Mouse (Mus musculus) intestine, postnatal 0 days (tissue): ENCODE results near the gene Irak3. TPM values are rescaled to one million over a fixed set of nuclear protein-coding genes. Genes with fewer than 3 reads are reported as not detected.

Experiments used
- ATAC-seq: fragments of 200-750 bp; cut with Nextera tagmentation; 2 replicates; pipeline ENCODE4 v1.8.0; 2017; ENCODE audit warnings: mild to moderate bottlenecking, moderate TSS enrichment, moderate library complexity
- H3K27ac ChIP-seq: fragments of 300-500 bp; sonication (generic); 2 replicates; pipeline ENCODE4 v1.5.1; 2014; ENCODE audit warnings: mild to moderate bottlenecking, low read depth, low read length, moderate library complexity
- H3K27me3 ChIP-seq: fragments of 300-500 bp; sonication (generic); replicated peaks from 2 replicates; pipeline ENCODE4 v1.6.1; 2014; ENCODE audit warnings: low read length, mixed read lengths; ENCODE audit not compliant: control insufficient read depth, insufficient read depth
- H3K36me3 ChIP-seq: fragments of 300-500 bp; sonication (generic); 2 replicates; pipeline ENCODE4 v1.6.1; 2014; ENCODE audit warnings: mild to moderate bottlenecking, moderate library complexity; ENCODE audit not compliant: control insufficient read depth, insufficient read depth
- H3K4me1 ChIP-seq: fragments of 300-500 bp; sonication (generic); replicated peaks from 2 replicates; pipeline ENCODE4 v1.6.1; 2014; ENCODE audit warnings: antibody characterized with exemption, low read length, mixed read lengths; ENCODE audit not compliant: control insufficient read depth, insufficient read depth
- H3K4me2 ChIP-seq: fragments of 300-500 bp; sonication (generic); replicated peaks from 2 replicates; pipeline ENCODE4 v1.6.1; 2014; ENCODE audit warnings: low read depth, mild to moderate bottlenecking, moderate library complexity
- H3K4me3 ChIP-seq: fragments of 300-500 bp; sonication (generic); 2 replicates; pipeline ENCODE4 v1.5.1; 2014; ENCODE audit warnings: low read depth, low read length
- H3K9ac ChIP-seq: fragments of 300-500 bp; sonication (generic); 2 replicates; pipeline ENCODE4 v1.6.1; 2014; ENCODE audit warnings: mild to moderate bottlenecking, low read depth, low read length
- H3K9me3 ChIP-seq: fragments of 300-500 bp; sonication (generic); 2 replicates; pipeline ENCODE4 v1.6.1; 2016; ENCODE audit warnings: mixed run types; ENCODE audit not compliant: control insufficient read depth
- CTCF ChIP-seq: sonication (generic); IDR thresholded peaks from 2 replicates; pipeline ENCODE4 v1.5.1; 2016; ENCODE audit warnings: low read depth, mild to moderate bottlenecking, control low read depth, antibody characterized with exemption, moderate library complexity
- WGBS: fragments of 180-500 bp; shearing (Covaris S2); extraction: QIAGEN DNeasy Blood & Tissue Kit; methylation state at CpG from one replicate; pipeline ENCODE4 v1.1.7; 2014; 5-methylcytosine and 5-hydroxymethylcytosine counted together
- polyA plus RNA-seq: library from polyadenylated mRNA; unstranded; fragments of >200 nt; fragmentation: Nextera tagmentation; extraction: Ambion mirVana; gene quantifications from 2 replicates; pipeline ENCODE4 v1.2.1, GENCODE M21; 2015

Irak3 gene
- polyA plus RNA-seq, 1 experiment from 2014 or later: 0.81 TPM

DNA sequence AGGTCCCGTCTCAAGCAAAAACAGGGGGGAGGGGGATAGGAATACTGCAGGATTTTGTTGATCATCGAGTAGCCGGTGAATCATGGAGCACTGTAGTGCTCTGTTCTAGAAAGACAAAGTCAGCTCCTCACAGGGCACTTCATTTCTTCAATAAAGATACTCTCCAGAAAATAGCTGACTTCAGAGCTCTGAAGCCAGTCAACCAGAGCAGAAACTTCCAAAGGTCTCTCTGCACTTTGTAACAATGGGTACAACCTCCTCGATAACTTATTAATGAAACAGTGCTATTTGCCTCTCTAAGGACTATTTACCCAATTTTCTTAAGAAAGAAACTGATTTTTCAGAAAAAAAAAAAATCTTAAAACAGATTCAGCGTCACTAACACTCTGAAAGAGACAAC lies 106.2 kb downstream of the Irak3 start:
- no peak overlapping the region for H3K9ac ChIP-seq
- no peaks in the 10 kb centered on the region for H3K27me3 ChIP-seq
- H3K27ac ChIP-seq: no peak overlapping the region
- no peaks in the 10 kb centered on the region for H3K4me1 ChIP-seq
- H3K4me3 ChIP-seq: no peak overlapping the region
- WGBS: 93% methylated on average over 5 of the region's 5 CpGs
- TF ChIP-seq CTCF: no peak
- no peak overlapping the region for H3K4me2 ChIP-seq
- peaks cover 31% of the 10 kb centered on the region; the same call in 1 of the 2 replicates for H3K36me3 ChIP-seq
- no peak for ATAC-seq
- H3K9me3 ChIP-seq: no peaks in the 10 kb centered on the region

- Histone ChIP-seq H3K27me3 (no peaks in the 10 kb centered on the region), H3K4me3 (no peak overlapping the region), H3K36me3 (peaks cover 30% of the 10 kb centered on the region; the same call in 1 of the 2 replicates), H3K27ac (no peak overlapping the region), H3K9me3 (no peaks in the 10 kb centered on the region), H3K9ac (no peak overlapping the region), H3K4me2 (no peak overlapping the region), H3K4me1 (no peaks in the 10 kb centered on the region)
- 76% methylated on average over 9 of the region's 9 CpGs for WGBS
- ATAC-seq: no peak
- no peak for TF ChIP-seq CTCF
Measured at GRCm38 (mm10) chr10:120095136-120095535, 106.8 kb downstream of the Irak3 start.

DNA sequence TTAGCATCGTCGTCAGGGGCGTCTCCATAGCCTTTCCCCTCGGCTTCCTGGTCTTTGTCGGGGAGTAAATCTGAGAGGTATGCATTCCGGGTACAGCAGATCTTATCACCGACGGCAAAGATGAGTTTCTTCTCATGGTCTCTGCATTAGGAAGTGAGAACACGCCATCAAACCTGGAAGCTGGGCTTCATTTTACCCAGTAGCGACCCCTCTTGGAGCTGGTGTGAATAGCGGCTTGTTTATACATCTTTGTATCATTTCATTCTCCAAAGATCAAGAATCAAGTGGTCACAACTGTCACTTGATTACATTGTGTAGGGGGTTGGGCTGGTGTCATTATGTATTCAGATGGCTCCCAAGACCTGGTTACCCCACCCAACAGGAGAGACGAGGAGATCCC lies 109.4 kb downstream of the Irak3 start:
- 88% methylated on average over 12 of the region's 12 CpGs for WGBS
- H3K27me3 ChIP-seq: no peaks in the 10 kb centered on the region
- H3K27ac ChIP-seq: no peak overlapping the region
- no peak for ATAC-seq
- H3K4me2 ChIP-seq: no peak overlapping the region
- H3K9ac ChIP-seq: no peak overlapping the region
- H3K4me3 ChIP-seq: no peak overlapping the region
- no peaks in the 10 kb centered on the region for H3K4me1 ChIP-seq
- TF ChIP-seq CTCF: peak; percentile 17; the same call in 1 of the 2 replicates
- peaks cover 32% of the 10 kb centered on the region for H3K36me3 ChIP-seq
- H3K9me3 ChIP-seq: no peaks in the 10 kb centered on the region

Other genes with a start within 250 kb of the Irak3 start
- gene Helb, start 89.1 kb downstream of the Irak3 start, polyA plus RNA-seq: 2.3 and 3.1 TPM in 2 replicates
- gene Tmbim4, start 540 bp downstream of the Irak3 start, polyA plus RNA-seq: 241 and 243 TPM in 2 replicates
- gene Llph, start 24.9 kb upstream of the Irak3 start, polyA plus RNA-seq: 40.6 and 49.3 TPM in 2 replicates